Mouse (Mus musculus) embryo, embryonic 9.5 days (tissue): ENCODE data around the gene Snd1.
A peak's percentile ranks its signal among the peaks of the same experiment; 100 is the strongest.

Experiments used
- DNase-seq: peaks from one replicate; pipeline ENCODE4 v3.0.0-alpha.2; 2017; ENCODE audit errors: extremely low spot score

Snd1 gene

GRCm38 (mm10) chr6:28474839-28475238 lies at the start of gene Snd1:
Gene Snd1, plus strand, starts transcription at chr6:28475139.
- DNase-seq, result no peak

- DNase-seq, result no peak
Observed at GRCm38 (mm10) chr6:28427096-28427839, 47.7 kb upstream of the Snd1 start, which contains the start of gene Fscn3. Gene Fscn3, plus strand, starts transcription at chr6:28427789.

GRCm38 (mm10) chr6:28428290-28428689 lies 46.6 kb upstream of the Snd1 start, which contains the start of gene Gcc1:
Gene Gcc1, minus strand, starts transcription at chr6:28428390.
- DNase-seq, result no peak

- DNase-seq, result no peak
Observed at GRCm38 (mm10) chr6:28429870-28430269, 45.1 kb upstream of the Snd1 start.

GRCm38 (mm10) chr6:28430795-28431537 lies 44.0 kb upstream of the Snd1 start:
- DNase-seq, result no peak

GRCm38 (mm10) chr6:28431538-28431855 lies 43.4 kb upstream of the Snd1 start:
- DNase-seq, result no peak

GRCm38 (mm10) chr6:28447937-28448336 lies 27.0 kb upstream of the Snd1 start:
- no peak for DNase-seq

- DNase-seq, result no peak
Observed at GRCm38 (mm10) chr6:28449253-28449652, 25.7 kb upstream of the Snd1 start, which contains the start of gene Pax4. Gene Pax4, minus strand, starts transcription at chr6:28449353.

- no peak for DNase-seq
Observed at GRCm38 (mm10) chr6:28450481-28450880, 24.5 kb upstream of the Snd1 start.

GRCm38 (mm10) chr6:28450977-28451376 lies 24.0 kb upstream of the Snd1 start:
- no peak for DNase-seq

GRCm38 (mm10) chr6:28459221-28459668 lies 15.7 kb upstream of the Snd1 start:
- DNase-seq, result no peak

- DNase-seq, result peak; percentile 49
Observed at GRCm38 (mm10) chr6:28460534-28460933, 14.4 kb upstream of the Snd1 start.

GRCm38 (mm10) chr6:28464630-28465029 lies 10.3 kb upstream of the Snd1 start:
- peak; percentile 34 for DNase-seq

- DNase-seq, result no peak
Observed at GRCm38 (mm10) chr6:28470017-28470602, 4.8 kb upstream of the Snd1 start.

- no peak for DNase-seq
Observed at GRCm38 (mm10) chr6:28470621-28471020, 4.3 kb upstream of the Snd1 start.

GRCm38 (mm10) chr6:28471284-28472035 lies 3.5 kb upstream of the Snd1 start:
- no peak for DNase-seq

GRCm38 (mm10) chr6:28474211-28474610 lies 728 bp upstream of the Snd1 start:
- DNase-seq, result no peak

GRCm38 (mm10) chr6:28479865-28480751 lies 5.2 kb downstream of the Snd1 start:
- DNase-seq, result peak; percentile 96

GRCm38 (mm10) chr6:28480752-28481492 lies 6.0 kb downstream of the Snd1 start:
- DNase-seq, result no peak

- no peak for DNase-seq
Observed at GRCm38 (mm10) chr6:28482711-28483315, 7.9 kb downstream of the Snd1 start.
